Mouse (Mus musculus) left cerebral cortex, adult 2 months (tissue): ENCODE data around the gene Exoc6b. TPM values are rescaled to one million over a fixed set of nuclear protein-coding genes. Genes with fewer than 3 reads are reported as not detected.

Source experiments
- DNase-seq, 2 experiments: peaks; one replicate each; pipeline ENCODE4 v3.0.0; 2021 to 2022; ENCODE audit warnings: low spot score in 2 of 2, mixed read lengths in 1 of 2; ENCODE audit errors: extremely low spot score in 1 of 2
- H3K27ac ChIP-seq: fragments of 200-600 bp; 2 replicates; pipeline ENCODE4 v1.8.1; 2022
- H3K4me3 ChIP-seq: fragments of 200-600 bp; 2 replicates; pipeline ENCODE4 v1.8.1; 2022
- CTCF ChIP-seq: fragments of 200-600 bp; IDR thresholded peaks from 2 replicates; pipeline ENCODE4 v1.8.1; 2022; ENCODE audit warnings: antibody characterized with exemption, mild to moderate bottlenecking, moderate library complexity
- intact Hi-C: fragments of 180-260 bp; cut with DNase I; formaldehyde crosslinking; loops from one replicate; pipeline ENCODE4 v1.15.1; 2025
- total RNA-seq, 2 experiments: library from RNA; stranded (reverse); gene quantifications; 2 replicates each; pipeline ENCODE4 v1.2.3; 2021

The Exoc6b gene
- total RNA-seq, 2 experiments from 2014 or later = 85.0 to 93.3 TPM

- DNase-seq = no peak
- Histone ChIP-seq H3K27ac (no peak overlapping the region), H3K4me3 (peak overlapping the region; percentile 19)
- TF ChIP-seq CTCF = no peak
- intact Hi-C loops = loop anchor here (5.0 kb wide), 1 partner anchor 158 kb away; no protein-coding TSS in a partner anchor
These were observed 484.3 kb downstream of the Exoc6b start for GRCm38 (mm10) chr6:84584783-84585685.

DNA sequence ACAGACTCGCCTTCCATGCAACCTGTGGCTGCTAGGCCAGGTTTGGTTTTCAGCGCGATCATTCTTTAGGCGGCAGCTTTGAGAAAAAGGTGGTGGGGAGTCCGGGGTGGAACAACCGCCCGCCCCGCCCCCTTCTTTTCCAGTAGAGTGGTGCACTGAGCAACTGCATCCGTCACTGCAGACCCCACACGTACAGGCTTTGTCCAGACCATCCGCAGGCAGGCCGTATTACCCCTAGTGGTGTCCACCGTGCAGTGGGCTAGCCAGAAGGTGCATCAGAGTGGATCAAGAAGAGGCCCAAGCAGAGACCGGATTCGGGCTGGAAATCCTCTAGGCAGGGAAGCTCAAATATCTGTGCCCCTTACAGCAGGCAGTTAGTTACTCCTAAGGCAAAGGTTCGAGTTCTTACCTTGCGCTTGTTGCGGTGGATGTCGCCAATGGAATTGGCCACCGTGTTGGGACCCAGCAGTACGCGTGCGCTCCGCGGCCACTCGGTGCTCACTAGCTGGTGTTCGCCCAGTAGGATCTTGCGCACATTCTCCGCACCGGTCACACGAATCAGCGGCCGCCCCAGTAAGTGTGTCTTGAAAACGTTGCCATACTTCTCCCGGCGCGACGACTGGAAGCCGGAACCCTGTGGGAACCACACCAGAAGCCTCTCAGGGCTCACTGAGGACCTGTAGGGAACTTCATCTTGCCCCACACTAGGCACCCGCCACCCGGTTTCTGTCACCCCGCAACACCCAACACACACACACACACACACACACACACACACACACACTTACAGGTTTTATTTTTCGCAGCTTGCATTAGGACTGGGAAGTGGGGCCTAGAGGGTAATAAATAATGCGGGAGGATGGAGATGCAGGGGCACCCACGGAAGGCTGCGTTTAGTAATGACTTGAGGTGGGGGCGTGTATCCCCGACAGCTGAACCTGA, 485.2 kb downstream of the Exoc6b start:
- intact Hi-C loops = loop anchor here (5.0 kb wide), 1 partner anchor 157 kb away; no protein-coding TSS in a partner anchor
- no peak for TF ChIP-seq CTCF
- Histone ChIP-seq H3K27ac (no peak overlapping the region), H3K4me3 (peak overlapping the region; percentile 31)
- DNase-seq = no peak

DNA sequence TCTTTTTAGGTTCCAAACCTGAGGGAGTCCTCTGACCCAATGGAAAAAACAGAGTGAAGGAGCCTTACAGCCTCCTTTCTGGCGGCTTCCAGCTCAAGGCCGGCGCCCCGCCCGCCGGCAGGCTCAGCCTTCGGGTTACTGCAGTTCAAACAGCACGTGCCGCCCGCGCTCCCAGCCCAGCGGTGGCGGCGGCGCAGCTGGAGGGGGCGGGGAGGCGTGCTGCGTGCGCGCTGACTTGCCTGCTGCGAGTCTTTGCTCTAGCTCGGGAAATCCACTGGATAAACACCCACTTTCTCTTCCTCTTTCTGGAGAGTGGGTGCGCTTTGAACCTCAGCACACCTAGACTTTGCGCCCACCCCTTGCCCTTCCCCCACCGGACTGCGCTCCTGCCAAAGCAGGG, 485.9 kb downstream of the Exoc6b start:
- DNase-seq = peak; percentile 42 to 67
- intact Hi-C loops = loop anchor here (5.0 kb wide), 1 partner anchor 156 kb away; no protein-coding TSS in a partner anchor
- no peak overlapping the region for H3K27ac ChIP-seq
- H3K4me3 ChIP-seq = peak overlapping the region; percentile 31
- no peak for TF ChIP-seq CTCF

DNA sequence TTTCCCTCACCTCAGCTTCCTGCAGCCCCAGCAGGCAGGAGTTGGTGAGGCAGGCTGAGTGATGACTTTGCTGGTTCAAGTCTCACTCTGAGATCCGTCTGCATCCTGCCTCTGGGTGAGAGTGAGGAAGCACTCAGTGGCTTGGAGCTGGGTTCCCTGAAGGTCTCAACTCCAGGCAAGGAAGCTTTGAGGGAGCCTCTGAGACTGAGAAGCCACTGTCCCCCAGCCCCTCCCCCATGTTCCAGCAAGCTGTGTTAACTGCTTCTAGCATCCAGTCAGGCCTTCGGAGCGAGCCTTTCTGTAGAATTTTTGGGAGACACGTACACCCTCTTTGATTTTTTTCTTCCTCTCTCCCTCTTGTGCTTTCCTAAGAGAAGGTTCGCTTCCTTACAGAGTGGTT, 486.5 kb downstream of the Exoc6b start:
- Histone ChIP-seq H3K27ac (no peak overlapping the region), H3K4me3 (no peak overlapping the region)
- intact Hi-C loops = loop anchor here (5.0 kb wide), 1 partner anchor 156 kb away; no protein-coding TSS in a partner anchor
- DNase-seq = no peak
- TF ChIP-seq CTCF = no peak

DNA sequence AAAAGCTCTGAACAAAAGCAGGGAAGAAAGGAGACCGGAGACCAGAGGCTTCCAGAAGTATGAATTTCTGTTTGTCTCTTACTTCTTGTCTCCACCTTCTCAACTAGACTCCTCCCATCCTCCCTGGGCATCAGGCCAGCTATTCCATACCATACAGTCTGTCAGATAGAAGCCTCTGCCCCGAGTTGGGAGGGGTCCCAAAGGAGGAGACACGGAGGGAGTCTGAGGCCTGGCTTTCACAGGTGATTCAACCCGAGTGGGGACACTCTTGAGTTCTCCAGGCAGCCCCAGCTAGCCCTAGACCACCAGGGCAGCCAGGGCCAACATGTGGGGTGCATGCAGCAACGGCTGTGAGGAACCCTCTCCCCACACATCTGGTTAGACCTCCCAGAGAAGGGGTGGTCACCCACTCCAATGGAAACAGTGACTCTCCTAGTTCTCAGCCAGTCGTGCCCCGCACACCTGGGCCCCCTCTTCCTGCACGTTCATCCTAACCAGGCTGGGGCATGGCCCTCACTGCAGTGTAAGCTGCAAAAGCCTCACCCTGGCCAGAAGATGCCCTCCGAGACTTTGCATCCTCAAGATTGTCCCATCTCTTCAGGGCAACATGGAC, 487.4 kb downstream of the Exoc6b start:
- intact Hi-C loops = loop anchor here (5.0 kb wide), 1 partner anchor 155 kb away; no protein-coding TSS in a partner anchor
- no peak overlapping the region for H3K4me3 ChIP-seq
- no peak overlapping the region for H3K27ac ChIP-seq
- no peak for TF ChIP-seq CTCF
- DNase-seq = no peak

DNA sequence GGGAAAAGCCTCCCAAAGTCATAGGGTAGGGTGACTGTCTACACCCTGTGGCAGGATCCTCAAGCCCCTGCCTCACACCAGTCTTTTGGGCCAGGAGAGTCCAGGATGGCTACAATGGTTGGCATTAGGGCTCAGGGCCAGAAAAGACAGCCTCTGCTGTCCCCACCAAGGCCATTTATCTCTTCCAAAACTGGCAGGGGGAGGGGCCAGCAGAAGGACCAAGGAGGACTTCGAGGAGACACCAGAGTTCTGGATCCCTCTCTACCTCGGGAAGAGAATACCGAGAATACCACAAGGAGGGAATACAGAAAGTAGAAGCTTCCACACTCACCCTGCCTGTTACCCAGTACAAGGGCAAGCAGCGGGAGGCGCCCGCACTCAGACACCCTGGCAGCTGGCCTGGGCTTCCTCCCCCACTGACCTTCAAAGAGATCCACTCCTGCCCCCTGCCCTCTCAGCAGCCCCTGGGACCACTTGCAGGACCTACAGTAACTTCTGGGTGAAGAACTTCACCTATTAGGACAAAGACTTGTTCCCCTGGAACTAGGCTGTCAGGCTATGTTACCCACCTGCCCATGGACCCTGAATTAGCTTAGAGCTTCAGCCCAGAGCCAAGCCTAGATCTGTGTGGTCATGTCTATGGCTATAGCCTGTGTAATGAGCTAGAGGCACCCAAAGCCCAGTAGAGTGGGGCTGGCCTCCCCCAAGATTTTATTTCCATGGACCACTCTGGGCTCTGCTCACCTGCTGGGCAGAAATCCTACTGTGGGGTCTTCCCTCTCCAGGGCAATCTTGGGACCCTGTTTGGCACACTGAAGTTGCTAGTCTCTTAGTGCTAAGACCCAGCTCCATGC, 488.1 kb downstream of the Exoc6b start:
- Histone ChIP-seq H3K4me3 (no peak overlapping the region), H3K27ac (no peak overlapping the region)
- no peak for TF ChIP-seq CTCF
- intact Hi-C loops = loop anchor here (5.0 kb wide), 1 partner anchor 154 kb away; no protein-coding TSS in a partner anchor
- DNase-seq = no peak

- no peak for DNase-seq
- intact Hi-C loops = no loop called here
- no peak for TF ChIP-seq CTCF
- Histone ChIP-seq H3K27ac (no peak overlapping the region), H3K4me3 (no peak overlapping the region)
These were observed 489.8 kb downstream of the Exoc6b start for GRCm38 (mm10) chr6:84579508-84579907.

- intact Hi-C loops = no loop called here
- Histone ChIP-seq H3K4me3 (no peak overlapping the region), H3K27ac (no peak overlapping the region)
- peak; percentile 63 for TF ChIP-seq CTCF
- DNase-seq = no peak
These were observed 490.4 kb downstream of the Exoc6b start for GRCm38 (mm10) chr6:84578928-84579327.

- intact Hi-C loops = no loop called here
- Histone ChIP-seq H3K27ac (no peak overlapping the region), H3K4me3 (no peak overlapping the region)
- no peak for TF ChIP-seq CTCF
- DNase-seq = no peak
These were observed 491.4 kb downstream of the Exoc6b start for GRCm38 (mm10) chr6:84577898-84578297.

- H3K4me3 ChIP-seq = no peak overlapping the region
These were observed 495.2 kb downstream of the Exoc6b start for GRCm38 (mm10) chr6:84573905-84574660.

More at GRCm38 (mm10) chr6:84573905-84574660, 495.2 kb downstream of the Exoc6b start:
- no peak for DNase-seq
- intact Hi-C loops = no loop called here
- H3K27ac ChIP-seq = no peak overlapping the region
- TF ChIP-seq CTCF = no peak; the same call in 1 of the 2 replicates
